Mouse (Mus musculus) monocyte, adult 2 months (primary cell): ENCODE measurements at regions not wholly inside any gene's neighbourhood (a gene's known extent, or its start where the extent isn't known, plus 50 kb on each side); places are given as distances from the start of the nearest gene placed in this dataset.

Experiments used
- DNase-seq, 2 experiments: peaks; one replicate each; pipeline ENCODE4 v3.0.0; 2022; ENCODE audit warnings: low spot score in 2 of 2, low read depth in 1 of 2

DNA sequence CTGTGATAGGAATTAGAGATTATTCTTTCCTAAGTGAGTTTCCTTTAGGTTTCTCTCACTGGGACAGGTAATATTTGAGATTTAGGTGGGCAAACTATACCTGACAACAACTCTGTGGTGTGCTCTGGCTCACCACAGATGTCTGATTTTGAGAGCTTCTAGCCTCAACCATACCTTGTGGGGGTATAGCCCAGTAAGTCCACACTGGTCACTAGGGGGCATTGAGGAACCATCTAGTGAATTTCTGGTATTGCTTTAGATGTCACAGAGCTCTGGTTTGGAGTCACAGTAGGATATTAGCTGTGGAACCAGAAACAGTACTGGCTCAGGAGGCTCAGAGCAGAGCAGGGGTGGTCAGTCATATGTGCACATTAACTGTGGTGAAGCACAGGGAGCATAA, 91.5 kb upstream of the 2210010C04Rik start:
- no peak for DNase-seq

DNA sequence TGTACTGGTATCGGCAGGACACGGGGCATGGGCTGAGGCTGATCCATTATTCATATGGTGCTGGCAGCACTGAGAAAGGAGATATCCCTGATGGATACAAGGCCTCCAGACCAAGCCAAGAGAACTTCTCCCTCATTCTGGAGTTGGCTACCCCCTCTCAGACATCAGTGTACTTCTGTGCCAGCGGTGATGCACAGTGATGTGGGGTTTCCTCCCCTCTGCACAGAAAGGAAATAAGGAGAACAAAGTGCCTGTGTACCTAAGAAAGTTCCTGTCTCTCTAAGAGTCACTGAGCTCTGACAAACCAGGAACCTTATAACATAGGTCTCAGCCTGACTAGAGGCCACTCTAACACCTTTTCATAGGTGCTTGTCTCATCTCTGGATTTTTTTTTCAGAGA, 86.3 kb upstream of the 2210010C04Rik start:
- no peak for DNase-seq

DNA sequence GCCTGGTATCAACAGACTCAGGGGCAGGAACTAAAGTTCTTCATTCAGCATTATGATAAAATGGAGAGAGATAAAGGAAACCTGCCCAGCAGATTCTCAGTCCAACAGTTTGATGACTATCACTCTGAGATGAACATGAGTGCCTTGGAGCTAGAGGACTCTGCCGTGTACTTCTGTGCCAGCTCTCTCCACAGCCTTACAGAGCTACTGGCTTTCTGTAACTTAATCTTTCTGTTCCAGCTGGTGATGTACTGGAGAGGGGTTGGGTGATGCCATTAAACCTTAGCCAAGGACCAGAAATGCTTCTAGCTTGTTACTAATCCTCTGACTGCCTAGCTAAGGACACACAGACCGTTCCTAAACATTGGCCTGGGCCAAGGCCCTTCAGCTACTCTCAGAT, 83.9 kb upstream of the 2210010C04Rik start:
- DNase-seq: no peak

DNA sequence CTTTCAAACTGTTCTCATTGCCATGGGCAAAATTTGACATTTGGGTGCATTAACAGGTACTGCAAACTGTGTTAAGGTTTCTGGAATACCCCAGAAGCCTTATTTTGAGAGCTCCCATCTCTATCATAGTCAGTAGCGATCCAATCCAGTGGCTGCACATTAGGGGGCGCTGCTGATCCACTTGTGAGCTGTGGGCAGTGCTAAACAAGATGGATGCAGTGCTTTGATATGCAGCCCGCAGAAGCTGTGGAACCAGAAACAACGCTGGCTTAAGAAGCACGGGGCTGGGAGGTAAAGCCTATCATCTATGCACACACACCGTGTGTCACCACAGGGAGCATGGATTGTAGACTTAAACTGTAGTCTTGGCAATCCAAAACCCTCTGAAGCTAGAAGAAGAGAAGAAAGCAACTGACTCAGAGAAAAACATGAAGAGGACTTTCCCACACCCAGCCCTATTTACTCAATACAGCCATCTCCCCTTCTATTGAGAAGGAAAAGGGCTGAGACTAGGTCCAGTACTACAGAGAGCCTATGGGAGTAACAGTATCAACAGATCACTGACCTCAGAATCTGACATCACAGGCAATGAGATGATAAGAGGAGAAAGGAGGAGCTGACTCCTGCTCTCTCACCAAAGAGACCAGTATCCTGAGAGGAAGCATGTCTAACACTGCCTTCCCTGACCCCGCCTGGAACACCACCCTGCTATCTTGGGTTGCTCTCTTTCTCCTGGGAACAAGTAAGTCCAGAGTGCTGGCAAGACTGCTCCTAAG, 83.1 kb upstream of the 2210010C04Rik start:
- peak; percentile 40 to 42 for DNase-seq

DNA sequence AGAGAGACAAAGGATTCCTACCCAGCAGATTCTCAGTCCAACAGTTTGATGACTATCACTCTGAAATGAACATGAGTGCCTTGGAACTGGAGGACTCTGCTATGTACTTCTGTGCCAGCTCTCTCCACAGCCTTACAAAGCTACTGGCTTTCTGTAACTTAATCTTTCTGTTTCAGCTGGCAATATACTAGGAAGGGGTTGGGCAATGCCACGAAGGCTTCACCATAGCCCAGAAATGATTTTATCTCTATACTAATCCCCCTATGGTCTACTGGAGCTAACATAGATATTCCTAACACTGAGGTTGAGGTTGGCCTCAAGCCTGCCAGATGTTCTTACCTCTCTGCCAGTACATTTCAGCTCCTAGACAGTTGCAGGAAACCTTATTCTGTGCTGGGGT, 78.6 kb upstream of the 2210010C04Rik start:
- no peak for DNase-seq

DNA sequence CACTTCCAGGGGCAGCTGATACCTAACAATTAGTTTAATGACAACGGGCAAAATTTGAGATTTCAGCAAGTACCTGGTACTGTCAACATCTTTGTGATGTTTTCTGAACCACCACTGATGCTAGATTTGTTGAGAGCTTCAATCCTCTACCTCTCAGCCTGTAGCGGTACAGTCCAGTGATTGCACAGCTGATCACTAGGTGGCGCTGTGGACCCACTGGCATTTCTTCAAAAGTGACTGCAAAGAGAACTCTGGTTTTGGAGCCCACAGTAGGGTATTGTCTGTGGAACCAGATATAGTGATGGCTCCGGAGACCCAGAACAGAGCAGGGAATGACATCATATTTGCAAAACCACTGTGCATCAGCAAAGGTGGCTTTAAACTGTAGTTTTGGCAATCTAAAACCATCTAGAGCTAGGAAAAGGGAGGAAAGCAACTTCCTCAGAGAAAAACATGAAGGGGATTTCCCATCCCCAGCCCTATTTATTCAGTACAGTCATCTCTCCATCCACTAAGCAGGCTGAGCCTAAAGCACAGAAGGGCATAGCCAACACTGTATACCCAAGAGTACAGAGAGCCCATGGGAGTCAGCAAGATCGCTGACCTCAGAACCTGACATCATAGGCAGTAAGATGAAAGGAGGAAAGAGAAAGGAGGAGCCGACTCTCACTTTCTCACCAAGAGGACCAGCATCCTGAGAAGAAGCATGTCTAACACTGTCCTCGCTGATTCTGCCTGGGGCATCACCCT, 77.7 kb upstream of the 2210010C04Rik start:
- DNase-seq: peak in 1 of 2 experiments; percentile 37

DNA sequence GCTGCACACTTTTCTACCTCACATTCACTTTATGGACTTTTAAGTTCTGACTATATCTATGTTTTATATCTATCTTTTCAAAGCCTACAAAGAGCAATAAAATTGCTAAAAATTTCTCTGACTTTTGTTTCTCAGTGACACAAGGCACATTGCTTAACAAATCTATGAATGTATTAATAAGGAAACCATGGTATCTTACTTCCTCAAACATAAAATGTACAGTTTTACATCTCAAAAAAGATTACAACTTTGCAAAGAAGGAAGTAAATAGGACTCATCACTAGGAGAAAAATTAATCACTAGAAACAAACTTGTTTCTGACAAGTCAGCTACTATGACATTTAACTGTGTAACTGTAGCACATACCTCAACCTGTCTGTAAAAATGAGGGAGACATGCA, 76.5 kb upstream of the 2210010C04Rik start:
- DNase-seq: no peak

DNA sequence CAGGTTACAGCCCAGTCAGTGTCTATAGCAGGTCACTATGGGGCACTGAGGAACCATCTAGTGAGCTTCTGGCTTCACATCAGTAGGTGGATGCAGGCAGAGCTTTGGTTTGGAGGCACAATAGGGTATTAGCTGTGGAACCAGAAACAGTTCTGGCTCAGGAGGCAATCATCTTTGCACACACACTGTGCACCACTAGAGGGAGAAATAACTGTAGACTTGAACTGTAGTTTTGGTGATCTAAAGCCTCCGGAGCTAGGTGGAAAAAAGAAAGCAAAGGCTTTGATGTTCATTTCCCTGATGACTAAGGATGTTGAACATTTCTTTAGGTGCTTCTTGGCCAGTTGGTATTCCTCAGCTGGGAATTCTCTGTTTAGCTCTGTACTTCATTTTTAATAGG, 73.6 kb upstream of the 2210010C04Rik start:
- no peak for DNase-seq

DNA sequence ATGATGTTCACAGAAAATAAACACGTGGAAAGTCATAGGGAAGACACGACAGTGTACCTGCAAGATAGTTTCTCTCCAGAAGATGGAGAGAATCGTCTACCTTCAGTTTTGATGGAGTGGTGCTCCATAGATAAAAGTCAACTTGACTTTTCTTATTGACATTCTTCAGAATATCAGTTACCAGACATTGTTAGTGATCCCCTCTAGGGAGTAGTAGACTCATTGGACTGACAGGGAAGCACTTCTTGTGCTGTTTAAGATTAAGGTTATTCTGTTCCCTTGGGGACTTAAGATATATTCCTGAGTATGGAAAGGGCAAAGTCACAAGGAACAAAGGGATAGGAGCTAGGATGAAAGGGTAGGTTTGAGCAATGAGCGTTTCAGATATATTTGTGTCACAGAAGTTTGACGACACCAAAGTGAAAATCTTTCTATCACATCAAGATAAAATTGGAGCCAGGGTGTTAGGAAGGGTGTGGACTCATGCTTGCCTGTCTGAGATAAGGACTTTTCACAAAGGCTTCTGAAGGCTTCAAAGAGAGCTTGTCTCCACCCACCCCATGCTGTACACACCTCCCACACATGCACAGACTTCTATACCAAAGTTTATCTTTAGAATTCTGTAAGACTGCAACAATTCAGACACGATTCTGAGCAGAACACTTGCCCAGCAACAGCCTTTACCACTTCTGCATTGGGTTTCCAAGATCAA, 68.5 kb upstream of the 2210010C04Rik start:
- no peak for DNase-seq

DNA sequence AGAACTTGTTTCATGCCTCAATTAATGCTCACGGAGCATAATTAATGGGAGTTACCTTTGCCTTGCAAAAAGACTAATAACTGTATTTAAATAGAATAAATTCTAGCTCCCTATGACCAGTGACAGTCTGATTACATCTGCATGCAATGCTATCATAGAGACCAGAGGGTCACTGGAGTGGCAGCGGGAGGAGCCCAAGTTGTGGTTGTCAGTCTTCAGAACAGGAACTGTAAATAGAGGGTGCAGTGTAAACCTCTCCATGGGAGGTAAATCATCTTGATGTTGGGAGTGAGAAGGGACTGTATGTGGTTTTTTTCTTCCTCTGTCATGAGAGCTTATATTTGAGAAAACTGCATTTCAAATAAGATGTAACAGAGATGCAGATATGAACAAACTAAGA, 66.7 kb upstream of the 2210010C04Rik start:
- no peak for DNase-seq

DNA sequence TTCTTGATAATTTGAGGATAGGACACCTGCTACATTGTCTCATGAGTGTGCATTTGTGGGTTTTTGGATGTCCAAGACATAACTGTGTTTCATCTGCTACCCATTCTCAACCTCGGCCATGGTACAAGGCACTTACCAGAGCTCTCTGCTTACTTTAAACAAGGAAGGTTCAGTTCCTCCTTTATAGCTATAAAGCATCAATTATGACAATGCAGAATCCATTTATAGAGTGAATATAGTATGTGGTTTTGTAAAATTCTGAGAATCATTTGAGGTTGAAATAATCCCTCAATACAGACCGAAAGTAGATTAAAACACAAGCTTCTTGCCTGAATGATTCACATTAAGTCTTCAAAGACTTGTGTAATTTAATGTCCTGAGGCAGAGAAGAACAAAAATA, 64.9 kb upstream of the 2210010C04Rik start:
- no peak for DNase-seq

DNA sequence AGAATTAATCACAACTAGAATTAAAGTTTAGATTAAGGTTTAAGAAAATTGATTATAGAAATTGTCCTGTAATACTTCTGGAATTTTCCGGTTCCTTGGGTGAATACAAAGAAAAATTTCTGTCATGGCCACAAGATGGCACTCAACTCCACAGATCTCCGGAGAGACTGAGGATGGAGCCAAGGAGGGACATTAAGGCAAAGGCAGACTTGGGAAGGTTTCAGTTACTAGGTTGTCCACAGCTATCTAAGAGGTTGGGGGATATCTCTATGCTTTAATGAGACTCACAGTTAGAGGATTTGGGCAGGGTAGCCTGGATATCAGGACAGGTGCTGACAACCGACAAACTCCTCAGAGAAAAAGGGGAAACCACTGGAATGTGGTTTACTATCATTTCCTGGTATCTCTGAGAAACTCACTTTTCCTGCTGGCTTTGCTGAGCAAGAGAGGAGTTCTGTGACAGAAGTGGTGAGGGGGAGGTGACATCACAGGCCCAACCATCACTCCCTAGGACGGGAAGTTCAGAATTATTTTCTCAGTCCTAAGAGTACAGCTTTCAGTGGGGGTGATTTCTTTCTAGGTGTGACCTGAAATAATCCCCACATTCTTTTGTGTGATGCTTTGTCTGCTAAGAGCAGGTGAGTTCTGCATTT, 56.0 kb upstream of the 2210010C04Rik start:
- no peak for DNase-seq
